Mouse (Mus musculus) heart, embryonic 15.5 days (tissue): ENCODE results near the gene Cox14. TPM values are rescaled to one million over a fixed set of nuclear protein-coding genes. Genes with fewer than 3 reads are reported as not detected.

Source experiments
- ATAC-seq: fragments of 200-750 bp; cut with Nextera tagmentation; replicated peaks from 2 replicates; pipeline ENCODE4 v1.8.0; 2017; ENCODE audit warnings: low read depth, moderate TSS enrichment; ENCODE audit not compliant: insufficient number of reproducible peaks, insufficient read depth, low FRiP score
- H3K27ac ChIP-seq: fragments of 300-500 bp; sonication (generic); 2 replicates; pipeline ENCODE4 v1.5.1; 2015; ENCODE audit warnings: mild to moderate bottlenecking, inconsistent platforms
- H3K27me3 ChIP-seq: fragments of 300-500 bp; sonication (generic); 2 replicates; pipeline ENCODE4 v1.6.1; 2015; ENCODE audit warnings: inconsistent platforms
- H3K36me3 ChIP-seq: fragments of 300-500 bp; sonication (generic); 2 replicates; pipeline ENCODE4 v1.6.1; 2015; ENCODE audit warnings: mild to moderate bottlenecking, inconsistent platforms
- H3K4me1 ChIP-seq: fragments of 300-500 bp; sonication (generic); replicated peaks from 2 replicates; pipeline ENCODE4 v1.6.1; 2015; ENCODE audit warnings: inconsistent platforms
- H3K4me2 ChIP-seq: fragments of 300-500 bp; sonication (generic); 2 replicates; pipeline ENCODE4 v1.6.1; 2015; ENCODE audit warnings: inconsistent platforms, mild to moderate bottlenecking, moderate library complexity
- H3K4me3 ChIP-seq: fragments of 300-500 bp; sonication (generic); 2 replicates; pipeline ENCODE4 v1.5.1; 2015; ENCODE audit warnings: mild to moderate bottlenecking, inconsistent platforms
- H3K9ac ChIP-seq: fragments of 300-500 bp; sonication (generic); 2 replicates; pipeline ENCODE4 v1.6.1; 2015; ENCODE audit warnings: mild to moderate bottlenecking, inconsistent platforms
- H3K9me3 ChIP-seq: fragments of 300-500 bp; sonication (generic); replicated peaks from 2 replicates; pipeline ENCODE4 v1.6.1; 2016; ENCODE audit warnings: inconsistent platforms
- WGBS: fragments of 180-500 bp; shearing (Covaris S2); methylation state at CpG from one replicate; pipeline ENCODE4 v1.1.7; 2015; ENCODE audit warnings: mixed read lengths; 5-methylcytosine and 5-hydroxymethylcytosine counted together
- polyA plus RNA-seq: library from polyadenylated mRNA; unstranded; fragments of >200 nt; fragmentation: Nextera tagmentation; extraction: Ambion mirVana; gene quantifications from 2 replicates; pipeline ENCODE4 v1.2.1, GENCODE M21; 2015

The Cox14 gene
- polyA plus RNA-seq, 1 experiment from 2014 or later: 187 TPM

DNA sequence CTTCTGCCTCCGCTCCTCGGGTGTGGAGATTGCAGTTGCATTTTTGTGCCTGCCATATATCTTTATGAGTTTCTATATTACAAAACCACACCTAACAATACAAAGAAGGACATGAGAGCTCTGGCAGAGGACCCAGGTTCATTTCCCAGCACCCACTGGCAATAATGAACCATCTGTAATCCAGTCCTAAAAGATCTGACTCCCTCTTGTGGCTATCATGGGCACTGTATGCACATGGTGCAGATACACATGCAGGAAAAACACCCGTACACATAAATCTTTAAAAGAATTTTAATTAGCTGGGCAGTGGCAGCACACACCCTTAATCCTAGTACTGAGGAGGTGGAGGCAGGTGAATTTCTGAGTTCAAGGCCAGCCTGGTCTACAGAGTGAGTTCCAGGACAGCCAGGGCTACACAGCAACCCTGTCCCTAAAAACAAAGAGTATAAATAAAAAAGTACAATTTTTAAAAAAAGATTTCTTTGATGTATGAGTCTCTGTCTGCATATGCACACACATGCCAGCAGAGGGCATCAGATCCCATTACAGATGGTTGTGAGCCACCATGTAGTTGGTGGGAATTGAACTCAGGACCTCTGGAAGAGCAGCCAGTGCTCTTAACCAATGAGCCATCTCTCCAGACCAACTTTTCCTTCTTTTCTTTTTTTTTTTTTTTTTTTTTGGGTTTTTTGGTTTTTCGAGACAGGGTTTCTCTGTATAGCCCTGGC is 3.8 kb downstream of the Cox14 start:
- Histone ChIP-seq H3K9ac (no peak overlapping the region), H3K4me3 (no peak overlapping the region), H3K9me3 (0 out of 2 replicates have a peak, but pooled peaks cover 4% of the 10 kb centered on the region), H3K4me1 (peaks cover 15% of the 10 kb centered on the region), H3K27me3 (no peaks in the 10 kb centered on the region), H3K36me3 (peaks cover 32% of the 10 kb centered on the region), H3K27ac (no peak overlapping the region), H3K4me2 (no peak overlapping the region)
- no peak for ATAC-seq
- WGBS: 91% methylated on average over 4 of the region's 4 CpGs

- no peak overlapping the region for H3K4me2 ChIP-seq
- no peak overlapping the region for H3K27ac ChIP-seq
- H3K9ac ChIP-seq: no peak overlapping the region
- 89% methylated on average over 2 of the region's 2 CpGs for WGBS
- H3K27me3 ChIP-seq: no peaks in the 10 kb centered on the region
- H3K9me3 ChIP-seq: 0 out of 2 replicates have a peak, but pooled peaks cover 4% of the 10 kb centered on the region
- no peak for ATAC-seq
- H3K4me1 ChIP-seq: peaks cover 7% of the 10 kb centered on the region
- no peak overlapping the region for H3K4me3 ChIP-seq
- peaks cover 42% of the 10 kb centered on the region for H3K36me3 ChIP-seq
These were observed 5.7 kb downstream of the Cox14 start for GRCm38 (mm10) chr15:99731167-99731566.

- Histone ChIP-seq H3K27me3 (no peaks in the 10 kb centered on the region), H3K9me3 (0 out of 2 replicates have a peak, but pooled peaks cover 4% of the 10 kb centered on the region), H3K27ac (no peak overlapping the region), H3K4me1 (peaks cover 2% of the 10 kb centered on the region), H3K4me3 (no peak overlapping the region), H3K4me2 (no peak overlapping the region), H3K36me3 (peaks cover 45% of the 10 kb centered on the region), H3K9ac (no peak overlapping the region)
- ATAC-seq: no peak
- 88% methylated on average over 3 of the region's 3 CpGs for WGBS
These were observed 6.3 kb downstream of the Cox14 start for GRCm38 (mm10) chr15:99731678-99732077.

DNA sequence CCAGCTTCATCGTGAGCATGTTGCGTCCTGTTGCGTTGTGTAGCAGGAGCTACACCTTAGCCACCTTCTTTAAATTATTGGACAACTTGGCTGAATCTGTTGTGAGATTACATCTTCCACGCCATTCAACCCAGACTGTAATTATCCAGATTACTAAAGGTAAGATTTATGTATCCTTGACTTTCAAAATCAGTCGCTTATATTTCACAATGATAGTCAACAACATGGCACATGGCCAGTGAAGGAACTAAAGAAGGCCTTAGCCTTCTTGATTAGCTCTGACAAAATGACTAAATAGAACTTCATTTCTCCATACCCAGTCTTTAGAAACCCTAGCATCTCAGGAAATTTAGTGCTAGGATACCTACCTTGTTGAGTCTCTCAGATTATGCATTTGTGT is 7.8 kb downstream of the Cox14 start:
- no peak for ATAC-seq
- H3K27ac ChIP-seq: no peak overlapping the region
- H3K4me3 ChIP-seq: no peak overlapping the region
- H3K27me3 ChIP-seq: no peaks in the 10 kb centered on the region
- H3K9me3 ChIP-seq: 0 out of 2 replicates have a peak, but pooled peaks cover 4% of the 10 kb centered on the region
- H3K4me1 ChIP-seq: no peaks in the 10 kb centered on the region
- H3K4me2 ChIP-seq: no peak overlapping the region
- WGBS: 95% methylated on average over 5 of the region's 5 CpGs
- peaks cover 48% of the 10 kb centered on the region for H3K36me3 ChIP-seq
- no peak overlapping the region for H3K9ac ChIP-seq

DNA sequence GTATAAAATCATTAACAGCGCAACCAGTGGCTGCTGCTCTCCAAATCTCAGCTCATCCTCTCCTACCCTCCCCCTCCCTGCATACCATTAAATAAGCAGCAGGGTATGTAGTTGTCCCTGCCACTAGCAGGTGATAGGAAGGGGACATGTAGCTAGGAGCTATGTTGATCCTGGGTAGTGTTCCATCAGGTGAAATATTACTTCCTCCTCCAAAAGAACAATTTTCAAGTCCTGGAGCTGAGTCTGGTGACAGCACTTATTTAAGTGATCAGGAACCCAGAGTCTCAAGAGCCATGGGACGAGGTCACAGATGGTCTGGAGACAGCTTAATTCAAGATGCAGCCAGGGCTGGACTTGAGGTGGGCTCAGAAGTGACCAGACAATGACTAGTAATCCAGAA is 10.2 kb downstream of the Cox14 start:
- Histone ChIP-seq H3K36me3 (peaks cover 52% of the 10 kb centered on the region), H3K9ac (no peak overlapping the region), H3K27me3 (no peaks in the 10 kb centered on the region), H3K4me3 (no peak overlapping the region), H3K4me2 (no peak overlapping the region), H3K4me1 (no peaks in the 10 kb centered on the region), H3K9me3 (no peaks in the 10 kb centered on the region), H3K27ac (no peak overlapping the region)
- no peak for ATAC-seq
- 84% methylated on average over 2 of the region's 2 CpGs for WGBS

- Histone ChIP-seq H3K27me3 (no peaks in the 10 kb centered on the region), H3K4me2 (no peak overlapping the region), H3K4me1 (no peaks in the 10 kb centered on the region), H3K9me3 (no peaks in the 10 kb centered on the region), H3K9ac (no peak overlapping the region), H3K4me3 (no peak overlapping the region), H3K27ac (no peak overlapping the region), H3K36me3 (peaks cover 58% of the 10 kb centered on the region)
- WGBS: 72% methylated on average over 11 of the region's 11 CpGs
- no peak for ATAC-seq
These were observed 11.3 kb downstream of the Cox14 start for GRCm38 (mm10) chr15:99736675-99737074.

DNA sequence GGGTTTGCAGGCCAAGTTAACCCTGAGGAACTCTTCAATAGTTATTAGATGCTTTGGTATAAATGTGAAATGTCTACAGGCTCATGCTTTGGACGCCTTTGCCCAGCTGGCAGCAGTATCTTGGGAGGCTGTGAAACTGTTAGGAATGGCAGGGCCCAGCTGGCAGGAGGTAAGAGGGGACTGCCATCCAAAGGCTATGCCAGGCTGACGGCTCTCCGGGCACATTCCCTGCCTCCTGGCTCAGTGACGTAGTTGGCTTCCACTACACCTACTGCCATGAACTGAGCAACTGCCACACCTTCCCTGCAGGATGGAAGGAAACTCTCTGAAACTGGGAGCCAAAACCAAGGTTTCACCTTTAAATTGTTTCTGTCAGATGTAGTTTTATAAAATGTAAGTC is 14.8 kb downstream of the Cox14 start:
- Histone ChIP-seq H3K4me1 (no peaks in the 10 kb centered on the region), H3K27ac (no peak overlapping the region), H3K9ac (no peak overlapping the region), H3K9me3 (no peaks in the 10 kb centered on the region), H3K27me3 (no peaks in the 10 kb centered on the region), H3K4me3 (no peak overlapping the region), H3K36me3 (peaks cover 54% of the 10 kb centered on the region), H3K4me2 (no peak overlapping the region)
- no peak for ATAC-seq
- WGBS: 88% methylated on average over 4 of the region's 4 CpGs

GRCm38 (mm10) chr15:99754204-99754603 is 28.8 kb downstream of the Cox14 start:
- H3K4me3 ChIP-seq: no peak overlapping the region
- H3K36me3 ChIP-seq: peaks cover 7% of the 10 kb centered on the region; the same call in 1 of the 2 replicates
- H3K9ac ChIP-seq: no peak overlapping the region
- no peaks in the 10 kb centered on the region for H3K9me3 ChIP-seq
- H3K4me2 ChIP-seq: no peak overlapping the region
- no peaks in the 10 kb centered on the region for H3K27me3 ChIP-seq
- WGBS: 66% methylated on average over 3 of the region's 3 CpGs
- no peak overlapping the region for H3K27ac ChIP-seq
- H3K4me1 ChIP-seq: no peaks in the 10 kb centered on the region
- ATAC-seq: no peak

DNA sequence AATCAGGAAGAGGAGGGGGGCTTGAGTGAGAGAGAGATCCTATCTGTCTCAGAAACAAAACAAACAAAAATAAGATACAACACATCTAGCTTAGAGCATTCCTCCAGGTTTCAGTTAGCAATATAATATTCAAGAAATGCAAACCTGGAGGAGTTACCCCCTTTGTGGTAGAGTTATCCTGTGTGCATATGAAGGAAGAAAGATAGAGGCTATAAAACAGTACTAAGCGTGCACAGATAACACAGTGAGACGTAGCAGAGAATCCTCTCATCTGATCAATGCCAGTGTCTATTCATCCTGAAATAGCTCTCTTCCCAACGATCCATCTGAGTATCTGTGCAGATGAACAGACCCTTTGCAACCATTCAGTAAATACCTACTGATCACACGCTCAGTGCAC is 42.0 kb downstream of the Cox14 start:
- H3K4me1 ChIP-seq: peaks cover 12% of the 10 kb centered on the region
- H3K9me3 ChIP-seq: no peaks in the 10 kb centered on the region
- no peaks in the 10 kb centered on the region for H3K27me3 ChIP-seq
- 77% methylated on average over 4 of the region's 4 CpGs for WGBS
- no peak overlapping the region for H3K27ac ChIP-seq
- no peak overlapping the region for H3K9ac ChIP-seq
- H3K4me2 ChIP-seq: no peak overlapping the region
- no peak for ATAC-seq
- no peak overlapping the region for H3K4me3 ChIP-seq
- H3K36me3 ChIP-seq: peaks cover 4% of the 10 kb centered on the region; the same call in 1 of the 2 replicates

- WGBS: 92% methylated on average over 1 of the region's 1 CpGs
- Histone ChIP-seq H3K9me3 (no peaks in the 10 kb centered on the region), H3K4me1 (peaks cover 12% of the 10 kb centered on the region)
These were observed 43.3 kb downstream of the Cox14 start for GRCm38 (mm10) chr15:99768761-99769160.

GRCm38 (mm10) chr15:99771004-99771500 is 45.6 kb downstream of the Cox14 start:
- Histone ChIP-seq H3K4me3 (peak overlapping the region; percentile 85), H3K4me2 (peak overlapping the region; percentile 91), H3K9me3 (no peaks in the 10 kb centered on the region), H3K9ac (peak overlapping the region; percentile 79), H3K4me1 (peaks cover 12% of the 10 kb centered on the region), H3K27ac (peak overlapping the region; percentile 86), H3K36me3 (no peaks in the 10 kb centered on the region), H3K27me3 (no peaks in the 10 kb centered on the region)
- no peak for ATAC-seq
- WGBS: 10% methylated on average over 5 of the region's 5 CpGs

More at GRCm38 (mm10) chr15:99768761-99769160, 43.3 kb downstream of the Cox14 start:
- Histone ChIP-seq H3K27me3 (no peaks in the 10 kb centered on the region), H3K4me3 (no peak overlapping the region), H3K4me2 (no peak overlapping the region), H3K27ac (no peak overlapping the region), H3K9ac (no peak overlapping the region), H3K36me3 (peaks cover 4% of the 10 kb centered on the region; the same call in 1 of the 2 replicates)
- ATAC-seq: no peak
